Mouse (Mus musculus) stomach, embryonic 16.5 days (tissue): ENCODE measurements at regions not wholly inside any gene's neighbourhood (a gene's known extent, or its start where the extent isn't known, plus 50 kb on each side); places are given as distances from the start of the nearest gene placed in this dataset.

Source experiments
- ATAC-seq: fragments of 200-750 bp; cut with Nextera tagmentation; 2 replicates; pipeline ENCODE4 v1.8.0; 2017; ENCODE audit warnings: moderate number of reproducible peaks, moderate TSS enrichment; ENCODE audit not compliant: insufficient read depth, low FRiP score
- H3K27ac ChIP-seq: fragments of 300-500 bp; sonication (generic); 2 replicates; pipeline ENCODE4 v1.5.1; 2014; ENCODE audit warnings: low read length
- H3K27me3 ChIP-seq: fragments of 300-500 bp; sonication (generic); 2 replicates; pipeline ENCODE4 v1.6.1; 2014; ENCODE audit warnings: low read length, control low read depth, mixed read lengths; ENCODE audit not compliant: control insufficient read depth, insufficient read depth
- H3K36me3 ChIP-seq: fragments of 300-500 bp; sonication (generic); 2 replicates; pipeline ENCODE4 v1.6.1; 2014; ENCODE audit warnings: low read length; ENCODE audit not compliant: control insufficient read depth, insufficient read depth
- H3K4me1 ChIP-seq: fragments of 300-500 bp; sonication (generic); 2 replicates; pipeline ENCODE4 v1.6.1; 2014; ENCODE audit warnings: low read length, control low read depth, mixed read lengths; ENCODE audit not compliant: control insufficient read depth, insufficient read depth
- H3K4me2 ChIP-seq: fragments of 300-500 bp; sonication (generic); 2 replicates; pipeline ENCODE4 v1.6.1; 2014; ENCODE audit warnings: low read depth, low read length, mixed read lengths
- H3K4me3 ChIP-seq: fragments of 300-500 bp; sonication (generic); replicated peaks from 2 replicates; pipeline ENCODE4 v1.5.1; 2014; ENCODE audit warnings: mild to moderate bottlenecking, low read length
- H3K9ac ChIP-seq: fragments of 300-500 bp; sonication (generic); 2 replicates; pipeline ENCODE4 v1.6.1; 2014; ENCODE audit warnings: low read length
- H3K9me3 ChIP-seq: fragments of 300-500 bp; sonication (generic); replicated peaks from 2 replicates; pipeline ENCODE4 v1.6.1; 2016; ENCODE audit warnings: low read length, control low read depth; ENCODE audit not compliant: control insufficient read depth
- WGBS: fragments of 180-500 bp; shearing (Covaris S2); extraction: QIAGEN DNeasy Blood & Tissue Kit; methylation state at CpG from one replicate; pipeline ENCODE4 v1.1.7; 2014; 5-methylcytosine and 5-hydroxymethylcytosine counted together

DNA sequence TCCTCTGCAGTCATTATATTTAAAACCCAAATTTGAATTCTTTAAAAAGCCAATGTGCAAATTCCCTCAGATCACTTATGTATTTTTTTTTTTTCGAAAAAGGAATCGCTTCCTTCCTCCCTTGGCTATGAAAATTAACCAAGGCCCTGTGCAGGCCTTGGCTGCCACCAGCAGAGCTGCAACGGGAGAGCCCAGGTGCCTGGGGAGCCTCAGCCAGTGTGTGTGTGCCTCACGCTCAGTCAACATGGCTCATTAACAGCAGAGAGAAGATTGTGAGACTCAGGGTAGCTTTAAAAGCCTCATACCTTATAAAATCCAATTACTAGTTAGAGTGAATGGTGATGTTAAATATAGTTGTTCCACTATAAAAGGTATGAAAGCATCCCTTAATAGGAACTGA is 148.6 kb downstream of the Mex3b start:
- no peaks in the 10 kb centered on the region for H3K4me1 ChIP-seq
- no peak overlapping the region for H3K4me2 ChIP-seq
- no peak overlapping the region for H3K4me3 ChIP-seq
- H3K9me3 ChIP-seq, result no peaks in the 10 kb centered on the region
- H3K9ac ChIP-seq, result no peak overlapping the region
- no peaks in the 10 kb centered on the region for H3K27me3 ChIP-seq
- no peaks in the 10 kb centered on the region for H3K36me3 ChIP-seq
- WGBS, result 56% methylated on average over 4 of the region's 4 CpGs
- H3K27ac ChIP-seq, result no peak overlapping the region
- ATAC-seq, result no peak

DNA sequence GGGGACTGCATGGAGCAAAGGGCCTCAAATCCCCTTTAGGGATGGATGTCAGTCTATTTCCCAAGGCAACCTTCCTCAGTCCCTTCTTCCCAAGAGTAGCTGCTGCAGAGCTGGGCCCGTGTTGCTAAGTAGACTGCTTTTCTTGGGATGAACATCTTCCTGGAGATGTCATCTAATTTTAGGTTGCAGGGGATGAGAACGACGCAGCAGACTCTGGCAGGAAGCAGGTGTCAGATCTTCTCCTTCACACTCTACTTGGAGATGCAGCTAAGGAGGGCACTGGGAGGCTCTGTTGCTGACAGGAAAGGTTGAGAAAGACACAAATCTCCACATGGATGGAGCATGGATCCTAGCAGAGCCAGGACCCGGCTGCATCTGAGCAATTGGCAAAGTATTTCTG is 149.4 kb downstream of the Mex3b start:
- H3K27me3 ChIP-seq, result no peaks in the 10 kb centered on the region
- no peak overlapping the region for H3K9ac ChIP-seq
- 57% methylated on average over 4 of the region's 4 CpGs for WGBS
- no peak overlapping the region for H3K4me2 ChIP-seq
- no peaks in the 10 kb centered on the region for H3K36me3 ChIP-seq
- H3K27ac ChIP-seq, result no peak overlapping the region
- H3K9me3 ChIP-seq, result no peaks in the 10 kb centered on the region
- H3K4me3 ChIP-seq, result no peak overlapping the region
- ATAC-seq, result no peak
- H3K4me1 ChIP-seq, result no peaks in the 10 kb centered on the region

DNA sequence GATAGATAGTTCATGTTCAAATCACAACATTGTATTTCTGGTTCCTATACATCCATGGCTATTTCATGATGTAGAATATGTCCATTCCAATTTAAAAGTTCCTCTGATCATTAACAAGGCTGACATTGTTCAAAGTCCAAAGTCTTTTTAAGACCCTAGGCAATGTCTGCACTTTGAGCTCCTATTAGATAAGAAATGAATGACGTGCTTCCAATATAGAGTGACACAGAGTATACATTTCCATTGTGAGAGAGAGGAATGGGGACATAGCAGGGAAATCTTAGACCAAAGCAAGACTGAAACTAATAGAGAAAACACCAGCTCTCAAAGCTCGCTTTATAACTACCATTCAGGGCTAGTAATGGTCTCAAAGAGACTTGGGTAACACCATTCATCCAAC is 153.5 kb downstream of the Mex3b start:
- H3K9me3 ChIP-seq, result no peaks in the 10 kb centered on the region
- H3K9ac ChIP-seq, result no peak overlapping the region
- no peak for ATAC-seq
- no peaks in the 10 kb centered on the region for H3K27me3 ChIP-seq
- 80% methylated on average over 2 of the region's 2 CpGs for WGBS
- H3K36me3 ChIP-seq, result no peaks in the 10 kb centered on the region
- H3K4me2 ChIP-seq, result no peak overlapping the region
- H3K4me3 ChIP-seq, result no peak overlapping the region
- H3K27ac ChIP-seq, result no peak overlapping the region
- no peaks in the 10 kb centered on the region for H3K4me1 ChIP-seq

DNA sequence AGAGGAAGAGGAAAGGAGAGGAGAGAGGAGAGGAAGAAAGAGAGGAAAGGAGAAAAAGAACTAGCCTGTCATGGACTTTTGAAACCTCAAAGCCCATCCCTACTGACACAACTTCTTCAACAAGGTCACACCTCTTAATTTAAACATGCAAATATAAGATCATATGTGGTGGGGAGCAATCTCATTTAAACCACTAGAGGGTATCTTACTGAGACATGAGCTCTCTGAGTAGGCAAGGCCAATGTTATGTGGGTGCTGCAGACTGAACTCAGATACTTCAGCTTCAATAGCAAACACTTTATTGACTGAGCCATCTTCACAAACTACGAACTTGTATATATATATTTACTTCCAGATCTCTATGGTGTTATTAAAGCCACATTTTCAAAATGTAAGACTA is 156.9 kb downstream of the Mex3b start:
- ATAC-seq, result no peak
- Histone ChIP-seq H3K27me3 (no peaks in the 10 kb centered on the region), H3K4me2 (no peak overlapping the region), H3K36me3 (no peaks in the 10 kb centered on the region), H3K9me3 (no peaks in the 10 kb centered on the region), H3K4me3 (no peak overlapping the region), H3K27ac (no peak overlapping the region), H3K9ac (no peak overlapping the region), H3K4me1 (no peaks in the 10 kb centered on the region)
- 92% methylated on average over 1 of the region's 1 CpGs for WGBS

DNA sequence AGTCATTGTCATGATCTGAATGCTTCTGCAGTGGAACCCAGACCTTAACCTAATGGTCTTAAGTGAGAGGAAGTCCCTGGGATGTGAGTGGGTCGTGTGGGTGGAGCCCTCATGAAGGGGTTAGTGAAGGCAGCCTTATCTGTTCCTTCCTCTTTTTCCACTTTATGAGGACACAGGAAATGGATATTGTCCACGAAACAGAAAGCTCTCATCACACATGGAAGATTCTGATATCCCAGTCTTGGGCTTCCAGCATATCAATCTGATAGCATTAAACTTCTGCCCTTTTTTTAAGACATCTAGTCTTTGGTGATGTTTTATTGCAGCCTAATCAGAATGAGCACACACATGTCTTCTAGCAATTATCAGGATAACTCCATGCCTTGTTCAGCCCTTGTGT is 164.0 kb downstream of the Mex3b start:
- no peak overlapping the region for H3K9ac ChIP-seq
- H3K4me2 ChIP-seq, result no peak overlapping the region
- ATAC-seq, result no peak
- H3K36me3 ChIP-seq, result no peaks in the 10 kb centered on the region
- no peak overlapping the region for H3K4me3 ChIP-seq
- H3K4me1 ChIP-seq, result no peaks in the 10 kb centered on the region
- H3K27me3 ChIP-seq, result no peaks in the 10 kb centered on the region
- 60% methylated on average over 2 of the region's 2 CpGs for WGBS
- H3K9me3 ChIP-seq, result no peaks in the 10 kb centered on the region
- H3K27ac ChIP-seq, result no peak overlapping the region

DNA sequence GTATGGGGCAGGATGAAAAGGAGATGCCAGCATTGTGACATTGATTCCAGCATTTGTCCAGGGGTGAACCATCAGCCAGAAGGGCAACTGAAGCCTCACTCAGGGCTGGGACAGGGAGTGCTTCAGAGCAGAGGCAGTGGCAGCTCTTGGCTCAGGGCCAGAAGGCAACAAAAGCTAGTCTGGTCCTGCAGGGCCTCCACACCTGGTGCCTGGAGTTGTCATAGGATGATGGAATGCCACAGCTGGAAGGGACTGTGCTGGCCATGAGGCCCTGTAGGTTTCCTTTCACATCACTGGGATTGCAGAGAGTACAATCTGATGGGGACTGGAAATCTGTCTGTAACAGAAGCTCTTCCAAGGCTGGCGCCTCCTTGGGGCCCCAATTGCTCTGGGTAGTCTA is 164.9 kb downstream of the Mex3b start:
- peak; percentile 47; the same call in 1 of the 2 replicates for ATAC-seq
- Histone ChIP-seq H3K27ac (no peak overlapping the region), H3K4me2 (no peak overlapping the region), H3K4me3 (no peak overlapping the region), H3K9me3 (no peaks in the 10 kb centered on the region), H3K36me3 (no peaks in the 10 kb centered on the region), H3K9ac (no peak overlapping the region), H3K4me1 (no peaks in the 10 kb centered on the region), H3K27me3 (no peaks in the 10 kb centered on the region)
- WGBS, result 79% methylated on average over 1 of the region's 1 CpGs

DNA sequence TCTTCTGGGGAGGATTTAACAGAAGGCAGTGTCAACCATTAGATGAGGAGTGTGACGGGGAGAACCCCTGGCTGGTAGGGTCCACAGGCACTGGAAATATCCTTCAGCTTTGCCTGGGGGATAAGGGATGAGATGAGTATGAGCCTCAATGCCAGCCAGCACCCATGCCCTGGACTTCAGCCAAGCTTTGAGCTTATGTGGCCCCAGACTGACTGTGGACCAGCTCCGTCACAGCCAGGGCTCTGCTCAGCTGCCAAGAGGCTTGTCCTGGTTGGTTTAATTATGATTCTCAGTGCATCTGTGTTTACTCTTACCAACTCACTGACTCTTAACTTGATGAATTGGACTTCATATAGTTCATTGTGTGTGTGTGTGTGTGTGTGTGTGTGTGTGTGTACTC is 165.8 kb downstream of the Mex3b start:
- Histone ChIP-seq H3K27me3 (no peaks in the 10 kb centered on the region), H3K36me3 (no peaks in the 10 kb centered on the region), H3K4me1 (no peaks in the 10 kb centered on the region), H3K27ac (no peak overlapping the region), H3K4me3 (no peak overlapping the region), H3K4me2 (no peak overlapping the region), H3K9ac (no peak overlapping the region), H3K9me3 (no peaks in the 10 kb centered on the region)
- WGBS, result 80% methylated on average over 2 of the region's 2 CpGs
- no peak for ATAC-seq

DNA sequence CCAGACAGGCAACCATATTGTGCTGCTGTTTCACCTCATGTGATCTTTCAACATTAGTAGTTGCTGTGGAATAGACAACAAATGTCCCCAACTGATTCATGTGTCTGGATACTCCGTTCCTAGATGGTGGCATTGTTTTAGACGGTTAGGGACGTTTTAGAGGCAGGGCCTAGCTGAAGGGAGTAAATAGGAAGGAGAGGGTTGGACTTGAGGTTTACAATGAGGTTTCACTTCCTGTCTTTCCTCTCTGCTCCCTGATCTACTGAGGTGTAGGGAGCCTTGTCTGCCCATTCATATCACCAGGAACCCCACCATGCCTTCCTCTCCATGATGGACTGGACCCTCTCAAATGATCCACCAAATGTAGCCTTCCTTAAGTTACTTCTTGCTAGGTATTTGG is 168.1 kb downstream of the Mex3b start:
- Histone ChIP-seq H3K4me1 (no peaks in the 10 kb centered on the region), H3K9me3 (no peaks in the 10 kb centered on the region), H3K27me3 (no peaks in the 10 kb centered on the region), H3K9ac (no peak overlapping the region), H3K27ac (no peak overlapping the region), H3K4me3 (no peak overlapping the region), H3K4me2 (no peak overlapping the region), H3K36me3 (no peaks in the 10 kb centered on the region)
- no peak for ATAC-seq
- WGBS, result 86% methylated on average over 3 of the region's 3 CpGs

DNA sequence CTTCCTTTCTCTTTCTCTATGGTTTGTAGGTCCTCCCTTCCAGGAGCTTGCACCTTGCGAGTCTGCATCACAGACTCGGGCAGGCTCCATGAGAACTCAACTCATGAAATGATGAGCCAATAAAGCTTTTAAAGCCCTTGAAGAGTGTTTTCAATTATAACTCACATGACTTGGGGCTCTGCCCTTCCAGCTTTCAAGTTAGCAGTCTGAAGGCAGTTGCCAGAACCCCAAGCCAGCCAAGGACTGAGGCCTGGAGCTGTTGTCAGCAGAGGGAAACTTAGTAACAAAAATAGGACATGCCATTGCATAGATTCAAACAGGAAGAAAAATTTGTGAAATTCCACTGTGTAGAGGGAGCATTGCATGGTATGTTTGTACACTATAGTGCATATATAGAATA is 169.3 kb downstream of the Mex3b start:
- no peak overlapping the region for H3K4me3 ChIP-seq
- H3K4me1 ChIP-seq, result no peaks in the 10 kb centered on the region
- no peaks in the 10 kb centered on the region for H3K27me3 ChIP-seq
- H3K4me2 ChIP-seq, result no peak overlapping the region
- WGBS, result 47% methylated on average over 2 of the region's 2 CpGs
- H3K9ac ChIP-seq, result no peak overlapping the region
- H3K36me3 ChIP-seq, result no peaks in the 10 kb centered on the region
- H3K9me3 ChIP-seq, result no peaks in the 10 kb centered on the region
- peak; percentile 39; the same call in 1 of the 2 replicates for ATAC-seq
- no peak overlapping the region for H3K27ac ChIP-seq

DNA sequence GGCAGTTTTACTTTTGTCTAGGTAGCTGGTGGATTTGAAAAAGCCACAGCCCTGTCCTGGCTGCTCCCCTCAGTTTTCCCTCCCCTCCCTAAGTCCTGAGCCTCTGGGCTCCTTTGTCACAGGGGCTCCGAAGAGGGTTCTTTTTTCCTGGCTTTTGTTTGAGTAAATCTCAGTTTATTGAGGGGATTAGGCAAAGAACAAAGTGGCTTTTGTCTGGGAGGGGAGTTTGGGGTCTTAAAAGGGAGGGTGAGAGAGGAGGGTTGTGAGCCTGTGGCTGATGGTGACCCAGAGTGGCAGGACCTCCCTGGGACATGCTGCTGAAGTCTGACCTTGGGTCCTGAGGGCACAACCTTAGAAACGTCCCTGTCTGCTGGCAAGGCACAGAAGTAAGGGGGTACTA is 170.0 kb downstream of the Mex3b start:
- no peak for ATAC-seq
- H3K27me3 ChIP-seq, result no peaks in the 10 kb centered on the region

More for the DNA sequence above, 170.0 kb downstream of the Mex3b start:
- Histone ChIP-seq H3K4me2 (no peak overlapping the region), H3K4me3 (no peak overlapping the region), H3K9ac (no peak overlapping the region), H3K9me3 (no peaks in the 10 kb centered on the region), H3K36me3 (no peaks in the 10 kb centered on the region), H3K27ac (no peak overlapping the region), H3K4me1 (no peaks in the 10 kb centered on the region)
- WGBS, result 15% methylated on average over 2 of the region's 2 CpGs
